Mouse (Mus musculus): ENCODE measurements around the gene Alg5.

- TF ChIP-seq CTCF (IDR thresholded peaks at IDR 0.05; ENCODE audit: low read depth) (no peak), EP300 (IDR thresholded peaks at IDR 0.05; ENCODE audit: low read depth) (no peak)
These were observed 42.3 kb upstream of the Alg5 start for GRCm38 (mm10) chr3:54693056-54693415.
